Mouse (Mus musculus) cerebellum, adult 11 months (tissue): ENCODE measurements around the gene Ttc25.
"Not testable (repeated sequence)": the region's sequence is repeated elsewhere in the genome, so short reads cannot be mapped to it uniquely, and the experiment has no call there.

Experiments used
- DNase-seq: peaks from one replicate; pipeline ENCODE4 v3.0.0; 2022

Ttc25 gene

GRCm38 (mm10) chr11:100533871-100534270 lies 11.5 kb upstream of the Ttc25 start:
- no peak for DNase-seq

- DNase-seq, result not testable (repeated sequence)
Measured at GRCm38 (mm10) chr11:100534411-100534810, 11.0 kb upstream of the Ttc25 start.

GRCm38 (mm10) chr11:100534821-100535220 lies 10.6 kb upstream of the Ttc25 start:
- not testable (repeated sequence) for DNase-seq

GRCm38 (mm10) chr11:100535996-100536395 lies 9.4 kb upstream of the Ttc25 start:
- DNase-seq, result no peak

GRCm38 (mm10) chr11:100536466-100536865 lies 8.9 kb upstream of the Ttc25 start:
- DNase-seq, result no peak

GRCm38 (mm10) chr11:100540966-100541365 lies 4.4 kb upstream of the Ttc25 start:
- no peak for DNase-seq

- DNase-seq, result no peak
Measured at GRCm38 (mm10) chr11:100541577-100541976, 3.8 kb upstream of the Ttc25 start.

GRCm38 (mm10) chr11:100545746-100546085 lies 309 bp downstream of the Ttc25 start:
- DNase-seq, result no peak

GRCm38 (mm10) chr11:100546955-100547354 lies 1.5 kb downstream of the Ttc25 start:
- DNase-seq, result no peak

- DNase-seq, result no peak
Measured at GRCm38 (mm10) chr11:100548141-100548540, 2.7 kb downstream of the Ttc25 start.

- DNase-seq, result no peak
Measured at GRCm38 (mm10) chr11:100549466-100549865, 4.1 kb downstream of the Ttc25 start.

GRCm38 (mm10) chr11:100550101-100550500 lies 4.7 kb downstream of the Ttc25 start:
- no peak for DNase-seq

GRCm38 (mm10) chr11:100552842-100553241 lies 7.4 kb downstream of the Ttc25 start:
- DNase-seq, result no peak

GRCm38 (mm10) chr11:100555583-100555982 lies 10.2 kb downstream of the Ttc25 start:
- no peak for DNase-seq

GRCm38 (mm10) chr11:100557563-100557962 lies 12.2 kb downstream of the Ttc25 start:
- DNase-seq, result no peak

GRCm38 (mm10) chr11:100559476-100559875 lies 14.1 kb downstream of the Ttc25 start:
- no peak for DNase-seq

- DNase-seq, result no peak
Measured at GRCm38 (mm10) chr11:100561748-100562147, 16.3 kb downstream of the Ttc25 start.

- no peak for DNase-seq
Measured at GRCm38 (mm10) chr11:100564297-100564696, 18.9 kb downstream of the Ttc25 start.

- DNase-seq, result no peak
Measured at GRCm38 (mm10) chr11:100564703-100565102, 19.3 kb downstream of the Ttc25 start.

GRCm38 (mm10) chr11:100567229-100567628 lies 21.8 kb downstream of the Ttc25 start:
- no peak for DNase-seq

GRCm38 (mm10) chr11:100567815-100568245 lies 22.4 kb downstream of the Ttc25 start:
- no peak for DNase-seq

GRCm38 (mm10) chr11:100568692-100569091 lies 23.3 kb downstream of the Ttc25 start:
- DNase-seq, result no peak

GRCm38 (mm10) chr11:100569789-100570188 lies 24.4 kb downstream of the Ttc25 start:
- DNase-seq, result no peak

GRCm38 (mm10) chr11:100570430-100571201 lies 25.2 kb downstream of the Ttc25 start:
- peak; percentile 71 for DNase-seq

GRCm38 (mm10) chr11:100571202-100571567 lies 25.8 kb downstream of the Ttc25 start:
- DNase-seq, result peak; percentile 35
